Mouse (Mus musculus) intestine, postnatal 0 days (tissue): ENCODE measurements around the gene Hsd17b3. TPM values are rescaled to one million over a fixed set of nuclear protein-coding genes. Genes with fewer than 3 reads are reported as not detected.

ENCODE experiments used
- ATAC-seq: fragments of 200-750 bp; cut with Nextera tagmentation; 2 replicates; pipeline ENCODE4 v1.8.0; 2017; ENCODE audit warnings: mild to moderate bottlenecking, moderate TSS enrichment, moderate library complexity
- H3K27ac ChIP-seq: fragments of 300-500 bp; sonication (generic); 2 replicates; pipeline ENCODE4 v1.5.1; 2014; ENCODE audit warnings: mild to moderate bottlenecking, low read depth, low read length, moderate library complexity
- H3K27me3 ChIP-seq: fragments of 300-500 bp; sonication (generic); replicated peaks from 2 replicates; pipeline ENCODE4 v1.6.1; 2014; ENCODE audit warnings: low read length, mixed read lengths; ENCODE audit not compliant: control insufficient read depth, insufficient read depth
- H3K36me3 ChIP-seq: fragments of 300-500 bp; sonication (generic); 2 replicates; pipeline ENCODE4 v1.6.1; 2014; ENCODE audit warnings: mild to moderate bottlenecking, moderate library complexity; ENCODE audit not compliant: control insufficient read depth, insufficient read depth
- H3K4me1 ChIP-seq: fragments of 300-500 bp; sonication (generic); replicated peaks from 2 replicates; pipeline ENCODE4 v1.6.1; 2014; ENCODE audit warnings: antibody characterized with exemption, low read length, mixed read lengths; ENCODE audit not compliant: control insufficient read depth, insufficient read depth
- H3K4me2 ChIP-seq: fragments of 300-500 bp; sonication (generic); replicated peaks from 2 replicates; pipeline ENCODE4 v1.6.1; 2014; ENCODE audit warnings: low read depth, mild to moderate bottlenecking, moderate library complexity
- H3K4me3 ChIP-seq: fragments of 300-500 bp; sonication (generic); 2 replicates; pipeline ENCODE4 v1.5.1; 2014; ENCODE audit warnings: low read depth, low read length
- H3K9ac ChIP-seq: fragments of 300-500 bp; sonication (generic); 2 replicates; pipeline ENCODE4 v1.6.1; 2014; ENCODE audit warnings: mild to moderate bottlenecking, low read depth, low read length
- H3K9me3 ChIP-seq: fragments of 300-500 bp; sonication (generic); 2 replicates; pipeline ENCODE4 v1.6.1; 2016; ENCODE audit warnings: mixed run types; ENCODE audit not compliant: control insufficient read depth
- CTCF ChIP-seq: sonication (generic); IDR thresholded peaks from 2 replicates; pipeline ENCODE4 v1.5.1; 2016; ENCODE audit warnings: low read depth, mild to moderate bottlenecking, control low read depth, antibody characterized with exemption, moderate library complexity
- WGBS: fragments of 180-500 bp; shearing (Covaris S2); extraction: QIAGEN DNeasy Blood & Tissue Kit; methylation state at CpG from one replicate; pipeline ENCODE4 v1.1.7; 2014; 5-methylcytosine and 5-hydroxymethylcytosine counted together
- polyA plus RNA-seq: library from polyadenylated mRNA; unstranded; fragments of >200 nt; fragmentation: Nextera tagmentation; extraction: Ambion mirVana; gene quantifications from 2 replicates; pipeline ENCODE4 v1.2.1, GENCODE M21; 2015

The Hsd17b3 gene
- polyA plus RNA-seq, 1 experiment from 2014 or later = 0.31 TPM

DNA sequence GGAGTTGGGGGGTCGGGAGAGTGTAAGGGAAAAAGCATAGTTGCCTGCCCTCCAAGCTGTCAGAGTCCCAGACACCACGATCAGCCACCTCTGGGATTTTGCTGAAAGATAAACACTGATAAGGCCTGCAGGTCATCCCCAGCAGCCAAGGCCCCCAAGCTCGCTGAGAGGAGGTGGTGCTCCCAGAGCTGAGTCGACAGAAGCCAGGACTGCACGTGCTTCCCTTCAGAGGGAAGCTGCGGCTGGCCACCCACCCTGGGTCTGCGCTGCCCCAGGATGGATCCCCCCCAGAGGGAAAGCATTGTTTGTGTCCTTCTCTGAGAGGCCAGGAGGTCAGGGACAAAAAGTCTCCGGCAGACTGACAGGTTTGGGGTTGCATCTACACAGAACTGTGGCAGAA lies 54.0 kb downstream of the Hsd17b3 start:
- no peaks in the 10 kb centered on the region for H3K27me3 ChIP-seq
- no peak for ATAC-seq
- 36% methylated on average over 8 of the region's 8 CpGs for WGBS
- no peaks in the 10 kb centered on the region for H3K9me3 ChIP-seq
- H3K4me3 ChIP-seq = no peak overlapping the region
- H3K36me3 ChIP-seq = no peaks in the 10 kb centered on the region
- no peaks in the 10 kb centered on the region for H3K4me1 ChIP-seq
- no peak overlapping the region for H3K27ac ChIP-seq
- H3K4me2 ChIP-seq = no peak overlapping the region
- H3K9ac ChIP-seq = no peak overlapping the region
- no peak for TF ChIP-seq CTCF

DNA sequence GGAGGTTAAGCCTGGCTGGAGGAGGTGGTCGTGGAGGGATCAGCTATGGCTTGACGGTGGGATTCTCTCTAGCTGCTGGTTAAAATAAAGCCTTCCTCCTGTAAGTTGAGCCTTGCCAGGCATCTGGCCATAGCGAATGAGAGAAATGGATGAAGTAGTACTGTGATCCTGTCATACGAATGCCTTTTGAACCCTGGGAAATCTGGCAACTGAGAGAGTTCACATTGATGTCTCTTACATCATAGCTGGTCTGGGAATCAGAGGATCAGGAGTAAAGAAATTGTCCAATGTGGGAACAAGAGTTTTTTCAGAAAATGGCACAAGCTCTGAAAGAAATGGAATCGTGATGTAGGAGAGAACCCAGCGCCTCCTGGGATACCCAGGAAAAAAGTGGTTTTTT lies 55.1 kb downstream of the Hsd17b3 start:
- Histone ChIP-seq H3K4me2 (no peak overlapping the region), H3K4me3 (no peak overlapping the region), H3K9ac (no peak overlapping the region), H3K27me3 (no peaks in the 10 kb centered on the region), H3K9me3 (no peaks in the 10 kb centered on the region), H3K4me1 (no peaks in the 10 kb centered on the region), H3K27ac (no peak overlapping the region), H3K36me3 (no peaks in the 10 kb centered on the region)
- 84% methylated on average over 6 of the region's 6 CpGs for WGBS
- TF ChIP-seq CTCF = no peak
- ATAC-seq = no peak

DNA sequence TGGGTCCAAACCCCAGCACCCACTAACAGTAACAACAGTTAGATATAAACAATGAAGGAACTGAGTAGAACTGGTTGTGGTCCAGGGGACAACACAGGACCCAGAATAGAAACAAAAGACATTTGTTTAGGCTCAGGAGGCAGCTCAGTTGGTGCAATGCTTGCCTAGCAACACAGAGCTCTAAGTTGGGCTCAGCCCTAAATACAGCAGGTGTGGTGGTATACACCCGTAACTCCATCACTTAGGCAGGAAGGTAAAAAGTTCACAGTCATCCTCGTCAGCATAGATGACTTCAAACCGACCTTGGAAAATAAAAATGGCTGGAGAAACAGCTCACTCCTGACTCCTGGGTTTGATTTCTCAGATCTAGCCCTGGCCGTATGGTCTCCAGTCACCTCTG lies 55.8 kb downstream of the Hsd17b3 start:
- Histone ChIP-seq H3K36me3 (no peaks in the 10 kb centered on the region), H3K4me3 (no peak overlapping the region), H3K27ac (no peak overlapping the region), H3K4me1 (no peaks in the 10 kb centered on the region), H3K9me3 (no peaks in the 10 kb centered on the region), H3K27me3 (no peaks in the 10 kb centered on the region), H3K9ac (no peak overlapping the region), H3K4me2 (no peak overlapping the region)
- no peak for ATAC-seq
- 74% methylated on average over 4 of the region's 4 CpGs for WGBS
- no peak for TF ChIP-seq CTCF

DNA sequence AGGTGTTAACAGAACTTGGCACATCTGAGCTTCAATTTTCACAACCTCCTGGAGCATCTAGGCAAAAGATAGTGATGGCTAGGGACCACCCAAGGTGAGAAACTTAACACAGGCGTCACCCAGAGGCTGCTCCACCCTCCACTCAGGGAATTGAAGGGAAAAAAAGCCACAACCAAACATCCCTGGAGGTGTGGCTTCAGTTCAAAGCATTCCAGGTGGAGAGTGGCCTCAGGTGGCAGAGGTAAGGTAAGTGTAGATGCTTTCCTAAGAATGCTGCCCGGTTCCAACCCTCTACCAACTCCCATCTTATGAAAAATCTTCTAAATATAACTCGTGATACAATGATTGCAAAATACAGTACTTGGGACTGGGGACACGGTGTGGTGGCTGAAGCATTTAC lies 57.8 kb downstream of the Hsd17b3 start:
- Histone ChIP-seq H3K27me3 (no peaks in the 10 kb centered on the region), H3K4me2 (no peak overlapping the region), H3K36me3 (no peaks in the 10 kb centered on the region), H3K9me3 (no peaks in the 10 kb centered on the region), H3K27ac (no peak overlapping the region), H3K4me3 (no peak overlapping the region), H3K9ac (no peak overlapping the region), H3K4me1 (no peaks in the 10 kb centered on the region)
- peak; percentile 32; the same call in 1 of the 2 replicates for TF ChIP-seq CTCF
- ATAC-seq = no peak
- WGBS = 42% methylated on average over 4 of the region's 4 CpGs

DNA sequence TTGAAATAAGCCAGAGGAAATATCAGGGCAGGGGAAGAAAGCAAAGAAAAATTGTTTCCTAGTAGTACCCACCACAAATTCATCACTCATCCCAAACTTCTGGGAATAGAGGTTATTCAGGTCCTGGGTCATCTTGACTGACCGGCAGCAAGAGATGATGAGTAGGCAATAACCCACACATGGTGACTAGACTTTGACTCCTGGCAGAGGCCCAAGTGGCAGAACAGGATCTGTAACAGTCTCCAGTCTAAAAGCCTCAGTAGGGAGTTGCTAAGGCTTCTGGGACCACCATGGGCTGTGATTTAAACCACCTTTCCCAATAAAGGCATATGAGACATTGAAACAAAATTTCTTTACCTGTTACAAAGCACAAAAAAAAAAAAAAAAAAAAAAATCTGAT lies 58.2 kb downstream of the Hsd17b3 start:
- Histone ChIP-seq H3K9ac (no peak overlapping the region), H3K27me3 (no peaks in the 10 kb centered on the region), H3K27ac (no peak overlapping the region), H3K4me2 (no peak overlapping the region), H3K36me3 (no peaks in the 10 kb centered on the region), H3K9me3 (no peaks in the 10 kb centered on the region), H3K4me3 (no peak overlapping the region), H3K4me1 (no peaks in the 10 kb centered on the region)
- TF ChIP-seq CTCF = no peak
- no peak for ATAC-seq
- 13% methylated on average over 1 of the region's 1 CpGs for WGBS

DNA sequence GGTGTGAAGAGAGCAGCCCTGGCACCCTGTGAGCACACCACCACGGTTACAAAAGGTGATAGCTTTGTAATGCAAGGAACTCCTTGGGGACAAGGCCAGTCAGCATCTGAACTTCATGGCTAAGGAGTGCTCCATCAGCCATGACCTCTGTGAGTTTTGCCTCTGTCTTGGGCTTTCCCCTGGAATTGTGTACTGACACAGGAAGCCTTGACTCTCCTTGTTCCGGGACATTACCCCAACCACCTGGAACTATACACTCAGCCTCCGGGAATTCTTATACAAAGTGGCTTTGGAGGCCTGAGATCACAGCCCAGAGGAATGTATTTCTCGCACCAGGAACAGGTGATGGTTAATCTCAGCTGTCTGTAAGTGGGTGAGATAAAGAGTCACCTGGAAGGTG lies 64.2 kb downstream of the Hsd17b3 start:
- Histone ChIP-seq H3K4me3 (no peak overlapping the region), H3K36me3 (no peaks in the 10 kb centered on the region), H3K4me2 (no peak overlapping the region), H3K9me3 (no peaks in the 10 kb centered on the region), H3K9ac (no peak overlapping the region), H3K27ac (no peak overlapping the region), H3K4me1 (no peaks in the 10 kb centered on the region), H3K27me3 (no peaks in the 10 kb centered on the region)
- ATAC-seq = no peak
- WGBS = 70% methylated on average over 4 of the region's 4 CpGs
- TF ChIP-seq CTCF = no peak

DNA sequence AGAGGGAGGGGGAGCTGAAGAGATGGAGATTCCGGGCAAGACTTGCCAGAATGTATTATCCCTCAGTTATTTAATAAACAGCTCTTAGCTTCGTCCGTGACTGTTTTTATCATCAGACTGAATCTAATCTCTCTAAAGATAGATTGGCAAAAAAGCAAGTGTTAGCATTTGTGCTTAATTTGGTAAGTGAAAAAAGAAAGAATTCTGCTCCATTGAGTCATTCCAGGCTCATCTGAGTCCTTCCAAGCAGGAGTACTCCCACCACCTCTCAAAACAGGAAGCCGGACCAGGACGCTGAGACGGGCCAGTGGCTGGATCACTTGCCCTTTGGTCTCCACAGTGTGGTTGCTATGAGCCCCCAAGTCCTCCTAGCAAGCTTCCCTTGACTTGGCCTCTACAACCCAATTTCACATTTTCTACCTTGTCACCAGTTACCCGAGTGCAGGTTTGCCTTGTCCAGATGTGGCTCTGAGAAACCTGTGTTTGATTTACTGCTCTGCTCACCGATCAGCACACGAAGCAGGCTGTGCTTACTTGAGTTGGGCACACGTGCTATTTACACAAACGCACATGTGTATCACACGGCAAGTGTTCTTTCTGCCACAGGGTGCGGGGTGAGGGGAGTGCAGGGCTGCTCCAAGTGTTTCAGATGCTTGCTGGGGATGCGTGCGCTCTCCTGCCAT lies 66.1 kb downstream of the Hsd17b3 start:
- H3K27ac ChIP-seq = no peak overlapping the region

More for the DNA sequence above, 66.1 kb downstream of the Hsd17b3 start:
- Histone ChIP-seq H3K9ac (no peak overlapping the region), H3K27me3 (no peaks in the 10 kb centered on the region), H3K36me3 (no peaks in the 10 kb centered on the region), H3K4me1 (no peaks in the 10 kb centered on the region), H3K4me3 (no peak overlapping the region), H3K4me2 (no peak overlapping the region), H3K9me3 (no peaks in the 10 kb centered on the region)
- TF ChIP-seq CTCF = no peak
- ATAC-seq = no peak
- 60% methylated on average over 15 of the region's 15 CpGs for WGBS
